Mouse (Mus musculus) splenic B cell, adult 2 months (primary cell): ENCODE measurements around the gene Fam184b.

ENCODE experiments used
- DNase-seq: peaks from one replicate; pipeline ENCODE4 v3.0.0-alpha.2; 2011; ENCODE audit warnings: low read depth, low spot score
- H3K27me3 ChIP-seq: 2 replicates; pipeline ENCODE4 v1.6.1; 2012; ENCODE audit warnings: mild to moderate bottlenecking, low read length, moderate library complexity, mixed read lengths; ENCODE audit not compliant: control insufficient read depth, poor library complexity, insufficient read depth, severe bottlenecking
- H3K36me3 ChIP-seq: 2 replicates; pipeline ENCODE4 v1.6.1; 2012; ENCODE audit warnings: mild to moderate bottlenecking, low read length, moderate library complexity, mixed read lengths; ENCODE audit not compliant: control insufficient read depth, poor library complexity, insufficient read depth, severe bottlenecking

Fam184b gene

GRCm38 (mm10) chr5:45564054-45564453 is 75.4 kb downstream of the Fam184b start:
- DNase-seq, result no peak
- H3K36me3 ChIP-seq, result no peaks in the 10 kb centered on the region
- no peaks in the 10 kb centered on the region for H3K27me3 ChIP-seq

DNA sequence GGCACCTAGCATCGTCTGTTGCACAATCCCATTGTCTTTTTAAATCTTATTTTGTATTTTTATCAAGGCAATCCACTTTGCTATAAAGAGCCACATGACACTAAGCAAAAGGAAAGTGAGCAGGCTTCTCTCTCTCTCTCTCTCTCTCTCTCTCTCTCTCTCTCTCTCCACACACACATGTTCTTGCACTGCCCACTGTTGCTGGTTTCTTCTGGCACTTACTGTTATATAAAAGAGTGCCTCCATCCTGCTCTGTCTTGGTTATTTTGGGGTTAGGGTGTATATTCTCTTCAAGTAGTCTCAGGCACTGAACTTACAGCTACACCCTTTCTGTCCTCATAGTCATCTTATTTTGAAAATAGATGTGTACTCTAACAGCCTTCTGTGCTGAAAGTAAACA is 89.8 kb downstream of the Fam184b start:
- no peaks in the 10 kb centered on the region for H3K36me3 ChIP-seq
- no peaks in the 10 kb centered on the region for H3K27me3 ChIP-seq
- no peak for DNase-seq

DNA sequence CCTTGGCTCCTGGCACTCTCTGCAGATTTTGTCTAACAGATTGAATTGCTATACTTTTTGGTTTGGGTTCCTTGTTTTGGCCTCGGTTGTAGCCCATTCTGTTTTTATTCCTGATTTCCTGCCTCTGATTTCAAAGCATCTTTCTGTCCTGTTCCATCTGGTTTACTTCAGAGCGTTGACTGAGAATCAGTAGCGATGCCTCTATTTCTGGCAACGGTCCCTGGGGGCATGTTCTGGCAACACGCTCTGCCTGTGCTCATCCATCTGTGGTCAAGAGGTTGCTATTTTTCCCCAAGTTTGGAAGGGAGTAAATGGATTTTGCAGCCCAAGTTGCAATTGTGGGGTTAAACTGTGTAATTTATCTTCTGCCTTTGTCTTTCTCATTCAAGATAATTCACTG is 96.0 kb downstream of the Fam184b start:
- Histone ChIP-seq H3K36me3 (no peaks in the 10 kb centered on the region), H3K27me3 (no peaks in the 10 kb centered on the region)
- no peak for DNase-seq

DNA sequence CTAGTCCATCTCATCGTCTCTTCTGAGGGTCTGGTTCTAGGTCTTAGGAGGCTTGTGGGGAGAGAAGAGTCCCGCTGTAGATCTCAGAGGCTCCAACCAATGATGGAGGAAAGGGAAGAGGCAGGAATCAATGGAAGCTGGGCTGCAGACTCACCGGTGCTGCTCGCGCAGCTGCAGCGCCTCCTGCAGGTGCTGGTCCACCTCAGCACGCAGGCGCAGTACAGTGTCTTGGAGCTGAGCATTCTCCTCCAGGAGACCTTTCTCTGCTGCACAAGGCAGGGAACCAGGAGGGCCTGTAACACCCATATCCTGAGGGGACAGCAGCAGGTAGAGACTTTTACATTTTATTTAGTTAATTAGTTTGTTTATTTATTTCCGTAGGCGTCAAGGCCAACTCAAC is 99.9 kb downstream of the Fam184b start:
- Histone ChIP-seq H3K36me3 (no peaks in the 10 kb centered on the region), H3K27me3 (no peaks in the 10 kb centered on the region)
- DNase-seq, result no peak

GRCm38 (mm10) chr5:45535177-45535576 is 104.2 kb downstream of the Fam184b start:
- no peak for DNase-seq
- Histone ChIP-seq H3K36me3 (0 out of 2 replicates have a peak, but pooled peaks cover 2% of the 10 kb centered on the region), H3K27me3 (no peaks in the 10 kb centered on the region)

DNA sequence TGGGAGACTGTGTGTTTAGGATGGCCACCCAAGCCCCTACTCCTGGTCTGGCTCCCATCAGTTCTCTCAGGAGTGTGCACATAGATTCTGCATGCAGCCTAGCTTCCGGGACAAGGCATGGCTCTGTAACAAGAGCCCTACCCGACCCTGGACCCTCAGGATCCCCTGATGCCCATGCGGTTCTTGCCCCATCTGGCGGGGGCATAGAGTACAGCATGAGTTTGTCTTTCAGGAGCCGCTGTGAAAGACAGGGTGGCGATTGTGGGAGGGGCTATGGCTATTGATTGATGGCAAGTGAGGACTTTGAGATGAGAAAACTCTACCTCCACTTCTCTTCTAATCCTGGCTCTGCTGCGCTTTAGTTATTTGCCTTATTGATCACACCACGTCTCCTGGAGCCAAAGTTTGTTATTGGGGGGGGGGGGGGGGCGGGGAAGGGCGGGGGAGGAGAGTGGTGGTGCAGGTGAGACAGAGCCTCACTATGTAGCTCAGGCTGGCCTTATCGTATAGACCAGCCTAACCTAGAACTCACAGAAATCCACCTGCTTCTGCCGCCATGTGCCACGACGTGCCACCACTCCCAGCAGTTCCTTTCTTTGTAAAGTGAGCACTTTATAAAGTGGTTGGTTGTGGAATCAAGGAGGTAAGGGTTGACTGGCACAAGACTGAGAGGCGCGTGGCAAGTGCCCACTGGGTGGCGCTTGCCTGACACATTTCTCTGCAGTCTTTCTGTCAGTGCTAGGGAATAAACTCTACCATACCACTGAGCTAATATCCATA is 104.9 kb downstream of the Fam184b start:
- DNase-seq, result peak; percentile 55
- Histone ChIP-seq H3K36me3 (0 out of 2 replicates have a peak, but pooled peaks cover 2% of the 10 kb centered on the region), H3K27me3 (no peaks in the 10 kb centered on the region)

DNA sequence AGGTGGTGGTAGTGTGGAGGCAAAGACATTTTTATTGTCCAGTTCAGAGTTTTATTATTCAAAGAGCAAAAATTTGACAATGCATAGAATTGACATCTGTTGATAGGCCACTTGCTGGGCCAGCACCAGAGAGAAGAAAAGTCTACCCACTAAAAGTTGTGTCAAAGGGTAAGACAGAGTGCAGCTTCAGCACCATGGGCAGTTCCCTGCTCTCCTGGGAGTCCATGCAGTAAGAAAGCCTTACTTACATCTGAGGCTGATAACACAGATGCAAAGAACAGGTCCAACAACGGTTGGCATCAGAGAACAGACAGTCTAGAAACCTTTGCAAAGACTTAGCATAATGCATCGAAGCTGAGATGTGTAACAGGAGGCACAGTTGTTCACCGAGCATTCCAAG is 109.7 kb downstream of the Fam184b start:
- DNase-seq, result peak; percentile 23
- Histone ChIP-seq H3K27me3 (no peaks in the 10 kb centered on the region), H3K36me3 (peaks cover 12% of the 10 kb centered on the region; the same call in 1 of the 2 replicates)

- no peak for DNase-seq
- Histone ChIP-seq H3K36me3 (peaks cover 11% of the 10 kb centered on the region; the same call in 1 of the 2 replicates), H3K27me3 (no peaks in the 10 kb centered on the region)
Observed at GRCm38 (mm10) chr5:45526338-45526737, 113.1 kb downstream of the Fam184b start.

DNA sequence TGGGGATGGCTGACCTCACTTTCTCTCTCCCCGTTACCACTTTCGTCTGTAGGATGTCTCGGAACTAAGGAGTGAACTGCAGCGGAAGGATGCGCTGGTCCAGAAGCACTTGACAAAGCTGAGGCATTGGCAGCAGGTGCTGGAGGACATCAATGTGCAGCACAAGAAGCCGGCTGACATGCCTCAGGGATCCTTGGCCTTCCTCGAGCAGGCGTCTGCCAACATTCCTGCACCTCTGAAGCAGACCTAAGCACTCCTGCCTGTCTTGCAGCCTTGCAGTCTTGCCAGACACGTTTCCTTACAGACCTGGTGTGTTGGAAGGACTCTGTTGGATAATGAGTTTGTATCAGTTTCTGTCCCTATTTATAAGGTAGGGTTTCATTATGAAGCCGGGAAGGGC is 114.3 kb downstream of the Fam184b start:
- Histone ChIP-seq H3K36me3 (peaks cover 11% of the 10 kb centered on the region; the same call in 1 of the 2 replicates), H3K27me3 (no peaks in the 10 kb centered on the region)
- DNase-seq, result no peak

- no peak for DNase-seq
- Histone ChIP-seq H3K27me3 (no peaks in the 10 kb centered on the region), H3K36me3 (peaks cover 6% of the 10 kb centered on the region; the same call in 1 of the 2 replicates)
Observed at GRCm38 (mm10) chr5:45521601-45522000, 117.8 kb downstream of the Fam184b start.

DNA sequence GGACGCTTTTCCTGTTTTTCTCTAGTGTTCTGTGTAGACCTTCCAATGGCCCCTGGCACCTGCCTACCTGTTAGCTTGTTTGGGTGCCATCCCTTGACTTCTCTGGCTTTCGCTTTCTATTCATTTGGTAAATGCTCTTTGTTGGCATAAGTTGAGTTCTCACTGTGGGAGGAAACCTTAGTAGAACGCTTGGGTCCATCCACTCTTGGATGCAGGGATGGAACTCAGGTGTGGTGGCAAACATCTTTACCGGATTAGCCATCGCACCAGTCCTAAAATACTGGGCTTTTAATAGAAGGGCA is 118.7 kb downstream of the Fam184b start:
- H3K27me3 ChIP-seq, result no peaks in the 10 kb centered on the region
- H3K36me3 ChIP-seq, result peaks cover 6% of the 10 kb centered on the region; the same call in 1 of the 2 replicates
- DNase-seq, result peak; percentile 16

DNA sequence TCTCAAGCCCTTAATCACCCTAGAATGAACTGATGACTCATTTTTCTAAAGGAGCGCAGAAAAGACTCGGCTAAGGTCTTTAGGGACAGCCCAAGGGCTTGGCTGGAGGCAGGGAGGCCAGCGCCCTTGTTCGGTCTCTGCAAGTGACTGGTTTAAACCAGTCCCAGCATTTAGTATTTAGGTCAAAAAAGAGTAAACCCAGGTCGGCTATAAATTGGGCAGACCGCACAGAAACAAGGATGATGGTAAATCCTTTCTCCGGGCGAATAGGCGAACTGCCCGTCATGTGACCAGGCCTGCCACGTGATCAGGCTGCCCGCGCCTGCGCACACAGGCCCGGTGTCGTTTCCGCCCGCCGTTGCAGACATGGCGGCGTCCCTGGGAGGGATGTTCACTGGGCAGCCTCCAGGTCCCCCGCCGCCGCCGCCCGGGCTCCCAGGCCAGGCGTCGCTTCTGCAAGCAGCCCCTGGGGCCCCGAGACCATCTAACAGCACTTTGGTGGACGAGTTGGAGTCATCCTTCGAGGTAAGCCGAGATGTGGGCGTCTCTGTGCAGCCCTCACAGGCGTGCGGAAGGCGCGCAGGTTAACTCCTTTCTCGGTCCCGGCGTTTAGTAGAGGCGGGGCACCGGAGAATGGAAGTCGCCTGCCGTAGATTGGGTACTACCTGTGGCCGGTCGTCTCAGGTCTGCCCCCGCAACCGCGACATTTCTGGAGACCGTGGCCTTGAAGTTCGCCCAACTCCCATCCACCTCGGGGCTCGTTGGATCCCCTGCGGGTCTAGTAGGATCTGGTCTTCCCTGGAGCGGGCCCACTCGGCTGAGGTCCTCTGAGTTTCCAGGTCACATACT is 119.2 kb downstream of the Fam184b start, which contains the start of gene Med28:
Gene Med28, plus strand, starts transcription at position 270 of the 849 bp plus-strand sequence.
- DNase-seq, result peak; percentile 93
- H3K36me3 ChIP-seq, result peaks cover 4% of the 10 kb centered on the region; the same call in 1 of the 2 replicates

GRCm38 (mm10) chr5:45515151-45515743 is 124.2 kb downstream of the Fam184b start:
- 0 out of 2 replicates have a peak, but pooled peaks cover under 1% of the 10 kb centered on the region for H3K36me3 ChIP-seq
- no peak for DNase-seq
- no peaks in the 10 kb centered on the region for H3K27me3 ChIP-seq

More for the DNA sequence above, 119.2 kb downstream of the Fam184b start, which contains the start of gene Med28:
- H3K27me3 ChIP-seq, result no peaks in the 10 kb centered on the region

GRCm38 (mm10) chr5:45514599-45514998 is 124.8 kb downstream of the Fam184b start:
- H3K27me3 ChIP-seq, result no peaks in the 10 kb centered on the region
- no peak for DNase-seq
- 0 out of 2 replicates have a peak, but pooled peaks cover 2% of the 10 kb centered on the region for H3K36me3 ChIP-seq
